Mouse (Mus musculus): ENCODE measurements around the gene Myh9. TPM values are rescaled to one million over a fixed set of nuclear protein-coding genes. Genes with fewer than 3 reads are reported as not detected.
A peak's percentile ranks its signal among the peaks of the same experiment; 100 is the strongest.
"Not testable (repeated sequence)": the region's sequence is repeated elsewhere in the genome, so short reads cannot be mapped to it uniquely, and the experiment has no call there.

The Myh9 gene
- total RNA-seq, 4 experiments from 2014 or later, result 72.5 to 127 (median 97.2) TPM

DNA sequence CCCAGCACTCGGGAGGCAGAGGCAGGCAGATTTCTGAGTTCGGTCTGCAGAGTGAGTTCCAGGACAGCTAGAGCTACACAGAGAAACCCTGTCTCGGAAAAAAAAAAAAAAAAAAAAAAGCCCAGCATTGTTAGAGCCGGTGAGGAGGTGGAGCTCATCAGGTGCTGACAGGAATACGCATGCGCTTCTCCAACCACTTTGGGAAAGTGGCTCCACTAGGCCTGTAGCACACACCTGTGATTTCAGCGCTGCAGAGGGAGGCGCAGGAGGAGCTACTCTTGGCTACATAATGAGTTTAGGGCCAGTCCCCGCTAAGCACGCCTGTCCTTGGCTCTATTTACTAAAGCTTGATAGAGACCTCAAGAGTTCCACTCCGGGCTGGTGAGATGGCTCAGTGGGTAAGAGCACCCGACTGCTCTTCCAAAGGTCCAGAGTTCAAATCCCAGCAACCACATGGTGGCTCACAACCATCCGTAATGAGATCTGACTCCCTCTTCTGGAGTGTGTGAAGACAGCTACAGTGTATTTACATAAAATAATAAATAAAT is 1.6 kb upstream of the Myh9 start:
- not testable (repeated sequence) for DNase-seq (ENCODE audit: low spot score)

DNA sequence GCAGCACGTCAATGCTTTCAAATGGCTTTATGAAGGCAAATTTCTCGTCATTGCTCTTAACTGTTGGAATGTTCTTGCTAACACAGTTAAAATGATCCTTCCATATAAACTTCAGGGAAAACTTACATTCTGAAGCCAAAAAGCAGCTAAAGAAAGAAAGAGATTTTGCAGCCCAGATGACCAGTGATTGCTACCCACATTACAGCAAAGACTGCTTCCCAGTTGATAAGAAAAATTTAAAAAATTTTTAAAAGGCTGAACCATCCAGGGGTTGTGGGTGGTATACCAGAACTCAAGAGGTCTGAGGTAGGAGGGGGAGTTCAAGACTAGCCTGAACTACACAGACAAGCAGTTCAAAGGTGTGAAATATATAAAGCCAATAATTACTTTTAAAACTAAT is 1.1 kb upstream of the Myh9 start:
- no peak for DNase-seq (ENCODE audit: low spot score)

DNA sequence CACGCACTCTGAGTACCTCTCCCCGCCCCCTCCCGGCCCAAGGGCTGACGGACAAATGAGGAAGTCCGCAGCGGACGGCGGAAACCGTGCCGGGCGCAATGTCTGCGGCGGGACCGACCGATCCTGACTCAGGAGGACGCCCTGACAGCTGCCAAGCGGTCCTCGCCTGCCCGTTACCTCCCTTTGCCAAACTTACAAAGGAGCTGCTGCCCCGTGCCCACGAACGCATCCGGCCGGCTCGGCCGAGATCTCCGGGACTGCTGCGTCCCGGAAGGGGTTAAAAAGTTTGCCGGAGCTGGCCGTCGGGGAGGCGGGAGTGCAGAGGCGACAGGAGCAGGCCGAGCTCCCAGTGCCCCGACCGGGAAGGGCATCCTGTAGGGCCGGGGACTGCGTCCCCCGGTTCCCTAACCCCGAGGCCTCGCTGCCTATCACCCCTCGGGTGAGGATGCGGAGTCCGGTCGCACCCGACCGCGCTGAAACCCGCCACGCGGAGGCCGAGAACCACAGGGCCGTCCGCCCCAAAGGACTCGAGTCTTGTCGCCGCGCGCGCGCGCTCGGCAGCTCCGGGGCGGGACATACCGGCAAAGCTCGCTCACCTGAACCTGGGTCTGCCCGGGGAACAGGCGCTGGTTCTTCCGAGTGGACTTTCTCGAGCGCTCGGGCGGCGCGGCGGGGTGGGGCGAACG is 471 bp downstream of the Myh9 start:
- peak; percentile 72 for DNase-seq (ENCODE audit: low spot score)

DNA sequence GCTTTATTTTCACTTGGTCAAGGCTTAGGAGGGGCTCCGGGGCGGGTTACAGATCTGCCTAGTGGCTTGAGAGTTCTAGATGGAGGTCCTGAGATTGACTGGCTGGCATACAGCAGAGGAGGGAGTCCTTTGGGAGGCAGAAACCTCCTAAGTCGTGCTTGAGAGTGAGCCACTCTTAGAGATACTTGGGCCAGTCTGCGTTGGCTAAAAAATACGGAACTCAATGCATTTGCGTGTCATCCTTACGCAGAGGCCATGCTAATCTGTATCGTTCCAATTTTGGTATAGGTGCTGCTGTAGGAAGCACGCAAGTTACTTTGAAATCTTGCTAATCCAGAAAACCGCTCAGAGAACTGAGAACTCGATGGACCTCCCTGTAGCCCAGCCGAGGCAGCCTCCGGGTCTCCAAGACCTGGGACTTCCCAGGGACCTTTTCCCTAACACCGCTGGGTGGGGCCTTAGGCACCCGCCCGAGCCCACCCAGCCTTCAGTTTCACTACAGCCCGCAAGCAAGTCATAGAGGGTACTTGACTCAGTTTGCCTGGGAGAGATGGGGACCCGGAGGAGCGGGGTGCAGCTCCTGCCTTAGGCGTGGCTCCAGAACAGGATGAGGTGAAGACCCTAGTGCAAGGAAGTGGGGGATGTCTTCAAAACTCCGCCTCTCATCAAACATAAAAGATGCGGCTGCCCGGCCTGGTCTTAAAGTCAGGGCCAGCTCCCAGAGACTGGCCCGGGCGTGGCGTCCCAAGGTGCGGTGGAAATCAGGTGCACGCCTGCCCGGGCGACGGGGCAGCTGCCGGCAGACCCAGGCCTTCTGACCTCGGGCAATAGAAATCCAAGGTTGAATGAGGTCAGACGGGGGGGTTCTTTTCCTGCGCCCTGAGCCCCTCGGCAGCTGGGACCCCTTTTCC is 1.3 kb downstream of the Myh9 start:
- no peak for DNase-seq (ENCODE audit: low spot score)

DNA sequence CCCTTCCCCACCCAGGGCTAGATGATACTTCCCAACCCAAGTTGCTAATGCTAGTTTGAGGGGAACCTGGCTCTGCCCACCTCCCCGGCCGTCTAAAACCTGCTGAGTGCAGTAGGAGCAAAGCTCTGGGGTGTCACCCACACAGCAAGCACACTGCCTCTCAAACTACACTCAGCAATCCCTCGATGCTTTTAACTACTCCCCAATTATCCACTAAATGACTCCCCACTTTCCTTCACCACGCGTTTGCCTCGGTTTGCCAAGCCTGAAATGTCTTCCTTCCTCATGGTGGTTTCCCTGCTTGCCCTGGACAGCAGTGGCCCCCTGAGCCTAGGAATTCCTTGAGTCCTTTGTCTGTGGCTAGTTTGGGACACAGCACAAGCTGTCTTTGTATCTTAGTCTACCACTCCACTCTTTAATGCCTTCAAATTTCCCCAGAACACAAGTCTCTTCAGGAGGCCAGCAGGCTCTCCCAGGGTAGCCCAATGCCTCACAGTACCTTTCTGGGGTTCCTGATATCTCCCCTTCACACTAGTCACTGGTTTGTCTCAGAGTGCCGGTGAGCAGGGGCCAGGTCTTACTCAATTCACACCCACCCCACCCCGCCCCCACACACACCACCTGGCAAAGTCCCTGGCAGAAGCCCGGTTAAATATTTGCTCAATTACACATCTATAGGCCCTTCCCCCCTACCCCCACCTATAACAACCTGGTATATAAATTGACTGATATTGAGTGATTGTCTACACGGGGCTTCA is 2.3 kb downstream of the Myh9 start:
- DNase-seq (ENCODE audit: low spot score), result no peak

DNA sequence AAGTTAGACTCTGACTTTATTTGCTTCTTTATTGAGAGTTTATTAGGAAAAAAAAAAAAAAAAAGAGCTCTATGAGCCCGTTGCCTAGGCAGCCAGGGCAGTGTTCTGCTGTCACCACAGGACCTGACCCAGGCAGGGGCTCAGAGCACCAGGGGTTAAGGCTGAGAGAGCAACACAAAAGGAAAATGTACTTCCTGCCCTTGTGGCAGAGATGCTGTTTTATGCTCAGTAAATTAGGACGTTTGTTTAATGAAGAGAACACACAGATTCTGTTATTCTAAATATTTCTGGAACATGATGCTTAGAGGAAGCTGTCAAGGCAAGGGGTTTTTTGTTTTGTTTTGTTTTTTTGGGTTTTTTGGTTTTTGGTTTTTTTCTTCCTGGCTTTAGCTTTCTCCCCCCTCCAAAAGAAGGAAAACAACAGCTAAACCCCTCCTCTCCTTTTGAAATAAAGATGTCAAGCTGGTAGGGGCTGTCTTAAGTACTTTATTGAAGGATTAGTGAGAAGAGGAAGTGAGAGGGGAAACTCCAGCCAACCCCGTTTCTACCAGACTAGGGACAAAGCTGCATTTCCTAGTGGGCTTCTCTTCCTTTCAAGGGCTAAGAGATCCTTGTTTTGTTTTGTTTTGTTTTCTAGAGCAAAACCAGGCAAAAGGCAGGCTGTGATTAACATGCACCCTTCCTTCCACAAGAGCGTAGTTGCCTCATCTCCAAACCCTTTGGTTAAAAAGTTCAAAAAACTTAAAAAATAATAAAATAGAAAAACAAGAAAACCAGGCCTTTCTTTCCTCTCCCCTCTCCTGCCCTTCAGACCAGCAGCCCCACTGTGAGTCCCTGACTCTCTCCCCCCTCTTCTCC is 3.2 kb downstream of the Myh9 start:
- DNase-seq (ENCODE audit: low spot score), result no peak

DNA sequence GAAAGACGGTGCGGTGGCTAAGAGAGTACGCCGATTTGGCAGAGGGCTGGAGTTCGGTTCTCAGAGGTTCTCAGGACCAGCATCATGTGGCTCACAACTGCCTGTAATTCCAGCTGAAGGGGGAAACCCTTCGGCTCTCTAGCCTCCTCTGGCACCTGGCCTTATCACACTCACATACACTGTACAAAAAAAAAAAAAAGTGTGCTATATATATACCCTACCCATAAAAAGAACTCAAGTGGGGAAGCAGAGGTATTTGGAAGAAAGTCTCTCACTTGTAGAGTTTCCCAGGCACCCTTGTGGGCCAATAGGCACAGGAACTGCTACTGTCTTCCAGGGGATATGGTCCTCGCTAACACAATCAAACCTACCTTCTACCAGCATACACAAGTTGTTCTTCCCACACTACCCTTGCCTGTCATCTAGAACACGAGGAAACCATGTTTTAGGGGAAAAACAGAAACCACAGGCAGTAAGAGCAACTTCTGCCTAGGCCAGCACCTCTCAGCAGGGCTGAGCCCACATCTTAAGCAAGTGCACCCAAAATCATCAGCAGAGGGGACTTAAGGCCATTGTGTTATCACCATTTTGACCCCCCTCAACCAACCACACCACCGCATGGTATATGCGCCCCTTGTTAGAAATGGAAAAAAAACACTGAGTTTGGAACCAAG is 4.4 kb downstream of the Myh9 start:
- no peak for DNase-seq (ENCODE audit: low spot score)

DNA sequence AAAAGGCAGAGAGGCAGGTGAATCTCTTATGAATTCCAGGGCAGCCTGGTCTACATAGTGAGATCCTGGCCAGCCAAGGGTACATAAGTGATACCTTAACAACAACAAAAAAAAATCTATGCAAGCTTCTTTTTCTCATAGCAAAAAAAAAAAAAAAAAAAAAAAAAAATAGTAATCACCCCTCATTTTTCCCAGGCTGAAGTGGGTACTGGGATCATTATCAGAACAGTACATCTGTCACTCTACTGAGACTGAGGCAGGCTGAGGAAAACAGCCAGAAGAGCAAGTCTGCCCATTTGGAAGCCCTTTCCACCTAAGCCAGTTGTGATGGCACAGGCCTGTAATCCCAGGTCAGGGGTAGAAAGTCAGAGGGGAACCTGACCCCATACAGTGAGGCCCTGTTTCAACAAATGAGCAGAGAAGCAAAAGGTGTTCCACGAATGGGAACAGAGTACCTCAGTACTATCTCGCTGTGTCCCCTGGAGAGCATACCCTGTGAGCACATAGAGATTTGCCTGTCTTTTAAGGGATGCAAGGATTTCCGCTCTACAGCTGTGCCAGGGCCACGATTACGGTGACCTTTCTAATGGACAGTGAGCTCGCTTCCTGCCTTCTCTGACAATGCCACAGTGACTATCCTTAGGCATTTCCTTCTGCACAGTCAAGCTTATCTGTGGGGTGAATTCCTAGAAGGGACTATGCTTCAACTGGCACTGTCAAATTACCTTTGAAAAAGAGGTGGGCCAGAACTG is 5.1 kb downstream of the Myh9 start:
- no peak for DNase-seq (ENCODE audit: low spot score)

DNA sequence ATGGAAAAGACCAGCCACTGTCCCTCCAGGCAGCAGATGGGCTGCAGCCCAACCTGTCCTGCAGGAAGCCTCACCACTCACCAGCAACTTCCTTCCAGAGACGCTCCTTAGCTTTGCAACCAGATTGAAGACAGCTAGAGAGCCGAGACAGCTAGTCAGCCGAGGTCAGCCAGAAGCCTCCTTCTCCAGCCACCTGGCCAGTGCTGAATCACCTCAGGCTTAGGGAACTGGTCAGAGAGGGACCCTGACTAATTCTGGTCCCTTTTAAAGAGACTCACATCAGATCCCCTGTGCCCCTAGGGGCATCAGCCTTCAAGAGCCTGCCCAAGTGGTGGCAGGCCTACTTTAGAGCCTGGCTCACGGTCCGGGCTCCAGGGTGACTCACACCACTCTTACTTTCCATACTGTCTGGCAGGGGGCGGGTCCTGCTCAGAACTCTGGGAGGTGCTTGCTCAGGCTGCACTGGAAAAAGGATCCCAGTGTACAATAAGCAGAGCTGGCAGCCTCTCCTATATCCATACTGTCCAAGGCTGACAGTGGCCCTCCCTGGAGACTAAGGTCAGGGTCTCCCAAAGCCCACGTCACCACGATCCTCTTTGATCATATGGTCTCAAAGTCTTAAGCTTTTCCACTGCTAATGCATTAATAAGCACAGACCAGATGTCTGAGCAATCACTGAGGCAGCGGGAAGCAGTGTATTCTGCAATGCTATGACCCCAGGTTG is 5.9 kb downstream of the Myh9 start:
- no peak for DNase-seq (ENCODE audit: low spot score)

DNA sequence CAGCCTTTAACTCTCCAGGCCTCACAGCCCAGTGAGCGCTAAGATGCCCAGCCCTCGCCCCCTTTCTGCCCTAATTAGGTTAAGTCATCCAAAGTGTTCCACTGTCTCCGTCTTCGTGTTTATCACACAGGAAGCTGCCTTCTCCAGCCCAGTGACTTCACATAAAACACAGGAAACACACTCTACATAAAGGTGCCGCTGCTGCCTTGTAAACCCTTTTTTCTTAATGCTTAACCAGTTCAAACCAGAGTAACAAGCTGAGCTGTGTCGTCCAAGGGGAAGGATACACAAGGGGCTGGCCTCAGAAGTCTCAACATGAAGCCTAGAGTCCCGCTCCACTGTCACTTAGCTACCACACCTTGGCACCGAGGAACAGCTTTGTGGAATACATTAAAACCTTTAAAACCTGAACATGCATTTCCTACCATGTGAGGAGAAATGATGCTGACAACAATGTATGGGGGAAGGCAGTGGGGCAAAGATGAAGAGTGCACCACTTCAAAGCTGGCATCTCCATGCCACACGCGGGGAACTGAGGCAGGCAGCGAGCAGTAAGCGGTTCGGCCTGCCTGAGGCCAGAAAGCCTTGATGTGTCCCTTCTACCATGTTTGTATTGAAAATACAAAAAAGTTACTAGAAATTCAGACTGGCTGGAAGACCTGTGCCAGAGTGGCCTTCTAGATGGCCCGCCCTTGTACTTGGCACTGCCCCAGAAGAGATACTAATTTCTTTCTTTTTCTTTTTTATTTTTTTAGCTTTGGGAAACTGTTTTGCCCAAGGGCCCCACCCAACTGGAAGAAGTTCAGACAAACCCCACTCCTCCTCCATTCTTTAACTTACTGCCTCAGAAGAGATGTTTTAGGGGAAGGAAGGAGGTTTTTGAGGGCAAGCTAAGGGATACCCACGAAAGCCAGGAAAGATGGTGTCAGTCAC is 7.4 kb downstream of the Myh9 start:
- no peak for DNase-seq (ENCODE audit: low spot score)

DNA sequence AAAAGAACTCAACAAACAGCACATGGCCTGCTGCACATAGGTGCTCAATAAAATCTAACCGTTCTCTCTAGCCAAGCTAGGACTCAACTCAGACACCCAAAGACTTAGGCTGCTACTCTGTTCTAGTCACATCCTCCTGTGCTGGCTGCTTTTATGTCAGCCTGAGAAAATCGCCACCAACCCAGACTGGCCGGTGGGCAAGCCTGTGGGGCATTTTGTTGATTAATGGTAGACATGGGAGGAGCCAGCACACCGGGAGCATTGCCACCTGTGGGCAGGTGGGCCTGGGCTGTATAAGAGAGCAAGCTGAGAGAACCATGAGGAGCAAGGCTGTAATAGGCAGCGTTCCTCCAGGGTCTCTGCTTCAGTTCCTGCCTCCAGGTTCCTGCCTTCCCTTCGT is 8.2 kb downstream of the Myh9 start:
- DNase-seq (ENCODE audit: low spot score), result no peak

DNA sequence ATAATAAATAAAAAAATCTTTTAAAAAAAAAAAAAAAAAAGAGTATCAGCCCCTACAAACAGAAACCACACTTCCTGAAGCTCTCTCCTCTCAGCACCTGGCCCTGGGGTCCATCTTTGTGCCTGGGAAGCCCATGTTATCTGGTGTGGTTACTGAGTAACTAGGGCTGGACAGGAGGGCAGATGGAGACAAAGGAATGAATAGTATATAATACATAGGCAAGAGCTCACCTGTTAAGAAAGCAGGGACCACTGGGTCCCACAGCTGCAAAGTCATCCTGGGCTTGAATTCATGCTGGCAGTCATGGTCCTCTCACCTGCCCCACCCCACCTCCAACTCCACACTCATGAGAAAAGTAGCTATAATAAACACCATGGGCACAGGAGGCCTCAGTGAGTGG is 8.9 kb downstream of the Myh9 start:
- no peak for DNase-seq (ENCODE audit: low spot score)

DNA sequence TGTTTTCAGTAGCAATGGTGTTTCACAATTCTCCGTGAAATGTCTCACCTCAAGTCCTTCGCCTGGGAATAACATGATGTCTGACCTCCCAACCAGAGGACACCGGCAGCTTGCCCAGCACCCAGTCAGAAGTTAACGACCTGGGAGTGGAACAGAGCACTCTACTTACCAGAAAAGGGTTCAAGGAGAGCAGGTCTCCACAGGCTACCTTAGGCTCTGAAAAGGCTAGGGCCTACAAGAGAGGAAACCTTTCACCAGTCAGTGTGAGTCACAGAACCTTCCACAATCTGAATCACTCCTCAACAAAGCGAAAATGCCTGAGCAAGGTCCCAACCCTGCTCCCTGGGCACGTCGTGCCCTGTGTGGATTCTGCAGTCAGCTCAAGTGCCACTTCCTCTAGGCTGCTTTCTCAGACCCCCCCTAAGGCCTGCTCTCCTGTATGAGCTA is 9.5 kb downstream of the Myh9 start:
- no peak for DNase-seq (ENCODE audit: low spot score)

DNA sequence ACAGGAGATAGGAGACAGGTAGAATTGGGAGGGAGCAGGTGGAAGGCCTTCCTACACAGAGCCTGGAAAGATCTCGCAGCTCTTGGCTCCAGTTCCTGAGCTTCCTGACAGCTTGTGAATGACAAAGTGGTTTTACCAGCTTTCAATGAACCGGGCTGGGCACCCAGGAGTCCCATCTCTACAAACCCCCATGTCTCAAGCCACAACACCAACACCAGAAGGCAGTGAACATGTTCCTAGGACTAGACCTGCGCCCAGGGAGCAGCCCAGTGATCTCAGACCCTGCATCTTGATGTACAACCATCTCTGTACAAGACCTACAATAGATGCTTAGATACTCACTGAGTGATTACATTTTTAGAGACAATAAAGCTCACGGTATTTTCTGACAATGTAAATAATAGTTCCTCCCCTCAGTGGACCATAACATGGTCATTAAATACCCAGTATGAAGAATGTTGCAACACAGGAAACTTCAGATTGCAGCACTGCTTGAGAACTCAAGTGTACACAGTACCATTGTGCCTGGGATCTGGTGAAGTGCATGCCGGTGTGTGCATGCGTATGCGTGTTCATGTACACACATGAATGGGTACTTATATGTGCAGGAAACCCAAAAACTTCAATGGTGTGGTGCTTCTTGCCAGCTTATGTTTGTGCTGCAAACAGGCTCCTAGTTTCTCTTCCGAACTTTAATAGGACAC is 10.1 kb downstream of the Myh9 start:
- no peak for DNase-seq (ENCODE audit: low spot score)

DNA sequence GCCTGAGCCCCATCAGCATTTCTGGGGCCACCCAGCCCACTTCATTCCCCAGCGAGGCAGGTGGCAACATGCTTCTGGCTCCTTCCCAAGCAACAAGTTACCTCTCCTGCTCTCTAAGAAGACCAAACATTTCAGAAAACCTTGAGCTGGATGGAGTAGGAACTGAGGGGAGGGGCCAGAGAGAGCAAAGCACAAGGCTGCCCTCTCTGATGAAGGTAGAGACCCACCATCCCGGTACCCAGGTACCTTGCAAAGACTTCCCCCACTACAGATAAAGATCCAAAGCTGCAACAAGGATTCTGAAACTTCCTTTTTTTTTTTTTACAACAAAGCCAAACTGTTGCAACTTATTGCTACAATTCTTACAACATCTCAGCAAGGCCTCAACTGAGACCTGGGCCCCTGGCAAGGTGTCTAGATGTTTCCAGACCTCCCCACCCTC is 10.8 kb downstream of the Myh9 start:
- no peak for DNase-seq (ENCODE audit: low spot score)

DNA sequence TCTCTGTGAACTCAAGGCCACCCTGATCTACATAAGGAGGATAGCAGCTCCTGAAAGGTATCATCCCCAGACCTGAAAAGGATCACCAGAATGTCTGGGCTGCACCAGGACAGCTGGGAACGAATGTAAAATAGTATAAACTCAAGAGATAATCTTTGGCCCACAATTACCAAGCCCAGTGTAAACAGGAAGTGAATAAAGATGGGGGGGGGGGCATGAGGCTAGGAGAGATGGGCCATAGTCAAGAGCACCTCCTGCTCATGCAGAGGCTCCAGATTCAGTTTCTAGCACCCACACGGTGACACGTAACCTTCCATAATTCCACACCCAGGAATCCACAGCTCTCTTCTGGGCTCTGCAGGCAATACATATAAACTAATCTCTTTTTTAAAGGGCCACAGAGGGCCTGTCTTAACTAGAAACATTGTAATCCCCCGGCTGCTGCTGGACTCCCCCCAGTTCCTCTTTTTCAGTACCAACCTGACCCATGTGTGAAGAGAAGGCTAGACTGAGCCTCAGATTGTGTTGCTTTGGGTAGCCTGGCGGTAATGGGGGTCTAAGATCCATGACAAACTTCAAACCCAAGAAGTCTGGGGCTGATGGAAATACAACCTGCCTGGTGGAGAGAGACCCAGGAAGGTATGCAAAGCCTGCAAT is 11.4 kb downstream of the Myh9 start:
- DNase-seq (ENCODE audit: low spot score), result no peak

DNA sequence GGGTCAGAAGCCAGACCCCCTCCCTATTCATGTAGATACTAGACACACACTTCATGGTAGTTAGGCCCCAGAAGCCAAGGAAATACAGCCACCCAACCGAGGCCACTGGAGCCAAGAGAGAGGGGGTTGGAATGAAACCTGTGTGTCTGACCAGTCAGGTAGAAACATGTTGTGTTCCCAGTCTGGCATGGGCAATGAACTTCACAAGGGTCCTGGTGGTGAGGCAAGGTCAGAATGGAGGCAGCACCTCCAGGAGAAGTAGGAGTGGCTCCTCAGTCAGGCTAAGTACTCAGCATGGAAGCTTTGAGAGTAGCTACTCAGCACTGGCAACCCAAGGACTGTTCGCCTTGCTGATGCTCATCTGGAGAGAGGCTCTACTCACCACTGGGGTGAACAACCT is 12.4 kb downstream of the Myh9 start:
- DNase-seq (ENCODE audit: low spot score), result no peak

All from heart, adult 8-10 months (tissue).